Mouse (Mus musculus) adrenal gland, postnatal 10 days (tissue): ENCODE measurements at regions not wholly inside any gene's neighbourhood (a gene's known extent, or its start where the extent isn't known, plus 50 kb on each side); places are given as distances from the start of the nearest gene placed in this dataset.

ENCODE experiments used
- DNase-seq: peaks from one replicate; pipeline ENCODE4 v3.0.0; 2021; ENCODE audit warnings: mixed read lengths

- DNase-seq: no peak
These were observed 60.4 kb upstream of the Mbnl1 start for GRCm38 (mm10) chr3:60412206-60412605.

- DNase-seq: no peak
These were observed 58.9 kb upstream of the Mbnl1 start for GRCm38 (mm10) chr3:60413749-60414148.

- DNase-seq: no peak
These were observed 55.6 kb upstream of the Mbnl1 start for GRCm38 (mm10) chr3:60417001-60417400.

- DNase-seq: no peak
These were observed 54.0 kb upstream of the Mbnl1 start for GRCm38 (mm10) chr3:60418652-60419051.

GRCm38 (mm10) chr3:60419216-60419615 lies 53.4 kb upstream of the Mbnl1 start:
- DNase-seq: no peak
